Mouse (Mus musculus) liver, adult 2 months (tissue): Measurements from ENCODE around the gene Arhgap44. TPM values are rescaled to one million over a fixed set of nuclear protein-coding genes. Genes with fewer than 3 reads are reported as not detected.
A peak's percentile ranks its signal among the peaks of the same experiment; 100 is the strongest.

Experiments
- DNase-seq: peaks from one replicate; pipeline ENCODE4 v3.0.0-alpha.2; 2011; ENCODE audit warnings: low read depth, low spot score; ENCODE audit errors: extremely low read depth
- H3K27ac ChIP-seq: fragments of 200-500 bp; replicated peaks from 2 replicates; pipeline ENCODE4 v1.5.1; 2012; ENCODE audit warnings: low read depth, mild to moderate bottlenecking, control low read depth, inconsistent platforms, low read length; ENCODE audit not compliant: insufficient read depth
- H3K27me3 ChIP-seq: fragments of 200-500 bp; 2 replicates; pipeline ENCODE4 v1.6.1; 2012; ENCODE audit warnings: mild to moderate bottlenecking, moderate library complexity, low read length, inconsistent platforms; ENCODE audit not compliant: control insufficient read depth, insufficient read depth
- H3K36me3 ChIP-seq: fragments of 200-500 bp; 2 replicates; pipeline ENCODE4 v1.6.1; 2012; ENCODE audit warnings: low read length, inconsistent platforms; ENCODE audit not compliant: control insufficient read depth, insufficient read depth
- H3K4me1 ChIP-seq: fragments of 200-500 bp; 2 replicates; pipeline ENCODE4 v1.6.1; 2011; ENCODE audit warnings: low read length; ENCODE audit not compliant: control insufficient read depth, insufficient read depth
- H3K4me3 ChIP-seq: fragments of 200-500 bp; 2 replicates; pipeline ENCODE4 v1.5.1; 2011; ENCODE audit warnings: low read depth, mild to moderate bottlenecking, control low read depth, low read length, moderate library complexity; ENCODE audit not compliant: insufficient read depth
- H3K79me2 ChIP-seq: fragments of 200-500 bp; 2 replicates; pipeline ENCODE4 v1.6.1; 2012; ENCODE audit warnings: inconsistent platforms, mild to moderate bottlenecking, low read length, moderate library complexity; ENCODE audit not compliant: control insufficient read depth, insufficient read depth
- H3K9ac ChIP-seq: fragments of 200-500 bp; 2 replicates; pipeline ENCODE4 v1.6.1; 2012; ENCODE audit warnings: low read depth, mild to moderate bottlenecking, control low read depth, inconsistent platforms, low read length
- CTCF ChIP-seq: fragments of 200-500 bp; IDR thresholded peaks from 2 replicates; pipeline ENCODE4 v1.5.1; 2011; ENCODE audit warnings: low read depth, low read length, control low read depth
- POLR2A ChIP-seq: fragments of 200-500 bp; IDR thresholded peaks from 2 replicates; pipeline ENCODE4 v1.6.1; 2011; ENCODE audit warnings: low read length, control low read depth; ENCODE audit not compliant: insufficient read depth; ENCODE audit errors: extremely low read depth
- WGBS: fragments of 180-500 bp; shearing (Covaris S2); methylation state at CpG from one replicate; pipeline ENCODE4 v1.1.7; 2018; 5-methylcytosine and 5-hydroxymethylcytosine counted together
- polyA plus RNA-seq: library from polyadenylated mRNA; depleted of rRNA; stranded (reverse); fragments of >200 nt; gene quantifications from 2 replicates; pipeline ENCODE4 v1.2.3, GENCODE M21; 2012
- total RNA-seq: library from RNA; depleted of rRNA; stranded (reverse); fragments of >200 nt; gene quantifications from 2 replicates; pipeline ENCODE4 v1.2.3, GENCODE M21; 2014

The Arhgap44 gene
- total and polyA plus RNA-seq, 2 experiments: 0.64 to 0.65 TPM

- no peaks in the 10 kb centered on the region for H3K27me3 ChIP-seq
- no peak for DNase-seq
- WGBS: 7% methylated on average over 49 of the region's 49 CpGs
Measured at GRCm38 (mm10) chr11:65161881-65162766, 637 bp downstream of the Arhgap44 start.

GRCm38 (mm10) chr11:65160991-65161880, 1.5 kb downstream of the Arhgap44 start:
- H3K4me3 ChIP-seq: no peak overlapping the region
- H3K79me2 ChIP-seq: no peaks in the 10 kb centered on the region
- H3K9ac ChIP-seq: no peak overlapping the region
- DNase-seq: no peak
- H3K27ac ChIP-seq: no peak overlapping the region
- H3K4me1 ChIP-seq: peaks cover 5% of the 10 kb centered on the region
- no peaks in the 10 kb centered on the region for H3K27me3 ChIP-seq
- whole genome bisulfite sequencing: 83% methylated on average over 7 of the region's 7 CpGs
- no peak for TF ChIP-seq POLR2A
- H3K36me3 ChIP-seq: no peaks in the 10 kb centered on the region

More at GRCm38 (mm10) chr11:65161881-65162766, 637 bp downstream of the Arhgap44 start:
- Histone ChIP-seq H3K4me1 (peaks cover 5% of the 10 kb centered on the region), H3K27ac (no peak overlapping the region), H3K79me2 (no peaks in the 10 kb centered on the region), H3K36me3 (no peaks in the 10 kb centered on the region), H3K9ac (peak overlapping the region; percentile 82), H3K4me3 (peak overlapping the region; percentile 82)
- no peak for TF ChIP-seq POLR2A
- TF ChIP-seq CTCF: no peak

GRCm38 (mm10) chr11:65159791-65160190, 3.0 kb downstream of the Arhgap44 start, which contains the start of gene 1700086D15Rik:
Gene 1700086D15Rik, minus strand, starts transcription at chr11:65159891.
- Histone ChIP-seq H3K27me3 (no peaks in the 10 kb centered on the region), H3K36me3 (no peaks in the 10 kb centered on the region), H3K27ac (no peak within 1 kb of the TSS), H3K4me3 (no peak within 1 kb of the TSS), H3K9ac (no peak within 1 kb of the TSS), H3K79me2 (no peaks in the 10 kb centered on the region), H3K4me1 (peaks cover 5% of the 10 kb centered on the region)
- 51% methylated on average over 5 of the region's 5 CpGs for WGBS
- TF ChIP-seq CTCF (no peak), POLR2A (no peak)
- no peak for DNase-seq

- Histone ChIP-seq H3K4me3 (no peak overlapping the region), H3K79me2 (no peaks in the 10 kb centered on the region), H3K36me3 (no peaks in the 10 kb centered on the region), H3K27ac (no peak overlapping the region), H3K27me3 (no peaks in the 10 kb centered on the region), H3K9ac (no peak overlapping the region), H3K4me1 (peaks cover 5% of the 10 kb centered on the region)
- TF ChIP-seq POLR2A: no peak
- no peak for TF ChIP-seq CTCF
- no peak for DNase-seq
- 96% methylated on average over 5 of the region's 5 CpGs for WGBS
Measured at GRCm38 (mm10) chr11:65158658-65158990, 4.1 kb downstream of the Arhgap44 start.

- H3K79me2 ChIP-seq: no peaks in the 10 kb centered on the region
- H3K36me3 ChIP-seq: no peaks in the 10 kb centered on the region
- DNase-seq: no peak
- no peak overlapping the region for H3K4me3 ChIP-seq
- H3K27me3 ChIP-seq: no peaks in the 10 kb centered on the region
- WGBS: 94% methylated on average over 20 of the region's 20 CpGs
- H3K27ac ChIP-seq: no peak overlapping the region
- no peak overlapping the region for H3K9ac ChIP-seq
- peaks cover 5% of the 10 kb centered on the region for H3K4me1 ChIP-seq
- TF ChIP-seq POLR2A (no peak), CTCF (no peak)
Measured at GRCm38 (mm10) chr11:65157966-65158657, 4.6 kb downstream of the Arhgap44 start.
